Mouse (Mus musculus): ENCODE data around the gene Rxylt1. TPM values are rescaled to one million over a fixed set of nuclear protein-coding genes. Genes with fewer than 3 reads are reported as not detected.

The Rxylt1 gene
- polyA plus RNA-seq, 1 experiment, result 102 TPM

GRCm38 (mm10) chr10:122096462-122096979 lies 650 bp downstream of the Rxylt1 start:
- Histone ChIP-seq H3K27ac (ENCODE audit: insufficient read depth, low read length) (peak overlapping the region; percentile 62), H3K4me1 (ENCODE audit: control insufficient read depth, insufficient read depth, low read length) (peaks cover 4% of the 10 kb centered on the region; the same call in 1 of the 2 replicates), H3K4me3 (ENCODE audit: insufficient read depth, low read length) (peak overlapping the region; percentile 83)
- TF ChIP-seq POLR2A (IDR thresholded peaks at IDR 0.05; ENCODE audit: low read depth, low read length), result peak; percentile 32; the same call in 1 of the 2 replicates
- no peak for TF ChIP-seq CTCF (IDR thresholded peaks at IDR 0.05; ENCODE audit: borderline replicate concordance, insufficient read depth, low read length)

- Histone ChIP-seq H3K27ac (ENCODE audit: insufficient read depth, low read length) (no peak overlapping the region), H3K4me3 (ENCODE audit: insufficient read depth, low read length) (no peak overlapping the region), H3K4me1 (ENCODE audit: control insufficient read depth, insufficient read depth, low read length) (peaks cover 4% of the 10 kb centered on the region; the same call in 1 of the 2 replicates)
- TF ChIP-seq CTCF (IDR thresholded peaks at IDR 0.05; ENCODE audit: borderline replicate concordance, insufficient read depth, low read length) (no peak), POLR2A (IDR thresholded peaks at IDR 0.05; ENCODE audit: low read depth, low read length) (no peak)
Observed at GRCm38 (mm10) chr10:122090472-122090871, 6.7 kb downstream of the Rxylt1 start.

GRCm38 (mm10) chr10:122081352-122081751 lies 15.8 kb downstream of the Rxylt1 start:
- no peak overlapping the region for H3K27ac ChIP-seq (ENCODE audit: insufficient read depth, low read length)
- TF ChIP-seq POLR2A (IDR thresholded peaks at IDR 0.05; ENCODE audit: low read depth, low read length) (no peak), CTCF (IDR thresholded peaks at IDR 0.05; ENCODE audit: borderline replicate concordance, insufficient read depth, low read length) (no peak)
- no peaks in the 10 kb centered on the region for H3K4me1 ChIP-seq (ENCODE audit: control insufficient read depth, insufficient read depth, low read length)
- no peak overlapping the region for H3K4me3 ChIP-seq (ENCODE audit: insufficient read depth, low read length)

- Histone ChIP-seq H3K4me1 (ENCODE audit: control insufficient read depth, insufficient read depth, low read length) (no peaks in the 10 kb centered on the region), H3K4me3 (ENCODE audit: insufficient read depth, low read length) (no peak overlapping the region), H3K27ac (ENCODE audit: insufficient read depth, low read length) (no peak overlapping the region)
- no peak for TF ChIP-seq POLR2A (IDR thresholded peaks at IDR 0.05; ENCODE audit: low read depth, low read length)
- TF ChIP-seq CTCF (IDR thresholded peaks at IDR 0.05; ENCODE audit: borderline replicate concordance, insufficient read depth, low read length), result no peak
Observed at GRCm38 (mm10) chr10:122069153-122069552, 28.0 kb downstream of the Rxylt1 start.

GRCm38 (mm10) chr10:122055826-122056225 lies 41.3 kb downstream of the Rxylt1 start:
- no peaks in the 10 kb centered on the region for H3K4me1 ChIP-seq (ENCODE audit: control insufficient read depth, insufficient read depth, low read length)
- TF ChIP-seq POLR2A (IDR thresholded peaks at IDR 0.05; ENCODE audit: low read depth, low read length) (no peak), CTCF (IDR thresholded peaks at IDR 0.05; ENCODE audit: borderline replicate concordance, insufficient read depth, low read length) (no peak)

GRCm38 (mm10) chr10:122054535-122054934 lies 42.6 kb downstream of the Rxylt1 start:
- no peaks in the 10 kb centered on the region for H3K4me1 ChIP-seq (ENCODE audit: control insufficient read depth, insufficient read depth, low read length)
- H3K4me3 ChIP-seq (ENCODE audit: insufficient read depth, low read length), result no peak overlapping the region
- no peak overlapping the region for H3K27ac ChIP-seq (ENCODE audit: insufficient read depth, low read length)
- TF ChIP-seq POLR2A (IDR thresholded peaks at IDR 0.05; ENCODE audit: low read depth, low read length) (no peak), CTCF (IDR thresholded peaks at IDR 0.05; ENCODE audit: borderline replicate concordance, insufficient read depth, low read length) (peak; percentile 32; the same call in 1 of the 2 replicates)

More at GRCm38 (mm10) chr10:122055826-122056225, 41.3 kb downstream of the Rxylt1 start:
- Histone ChIP-seq H3K4me3 (ENCODE audit: insufficient read depth, low read length) (no peak overlapping the region), H3K27ac (ENCODE audit: insufficient read depth, low read length) (no peak overlapping the region)

GRCm38 (mm10) chr10:122051831-122052230 lies 45.3 kb downstream of the Rxylt1 start:
- Histone ChIP-seq H3K27ac (ENCODE audit: insufficient read depth, low read length) (no peak overlapping the region), H3K4me1 (ENCODE audit: control insufficient read depth, insufficient read depth, low read length) (no peaks in the 10 kb centered on the region), H3K4me3 (ENCODE audit: insufficient read depth, low read length) (no peak overlapping the region)
- TF ChIP-seq POLR2A (IDR thresholded peaks at IDR 0.05; ENCODE audit: low read depth, low read length), result no peak
- TF ChIP-seq CTCF (IDR thresholded peaks at IDR 0.05; ENCODE audit: borderline replicate concordance, insufficient read depth, low read length), result peak; percentile 100

GRCm38 (mm10) chr10:122047727-122048365 lies 49.3 kb downstream of the Rxylt1 start:
- Histone ChIP-seq H3K4me3 (ENCODE audit: insufficient read depth, low read length) (peak overlapping the region; percentile 87; the same call in 1 of the 2 replicates), H3K27ac (ENCODE audit: insufficient read depth, low read length) (no peak overlapping the region), H3K4me1 (ENCODE audit: control insufficient read depth, insufficient read depth, low read length) (no peaks in the 10 kb centered on the region)
- TF ChIP-seq CTCF (IDR thresholded peaks at IDR 0.05; ENCODE audit: borderline replicate concordance, insufficient read depth, low read length) (peak; percentile 46), POLR2A (IDR thresholded peaks at IDR 0.05; ENCODE audit: low read depth, low read length) (0 out of 2 replicates have a peak, but pooled peaks have one; percentile 5)

- no peak for TF ChIP-seq CTCF (IDR thresholded peaks at IDR 0.05; ENCODE audit: borderline replicate concordance, insufficient read depth, low read length)
- TF ChIP-seq POLR2A (IDR thresholded peaks at IDR 0.05; ENCODE audit: low read depth, low read length), result peak; percentile 39; the same call in 1 of the 2 replicates
- H3K4me1 ChIP-seq (ENCODE audit: control insufficient read depth, insufficient read depth, low read length), result no peaks in the 10 kb centered on the region
- H3K4me3 ChIP-seq (ENCODE audit: insufficient read depth, low read length), result peak within 1 kb of the TSS; percentile 87
Observed at GRCm38 (mm10) chr10:122046904-122047726, 50.1 kb downstream of the Rxylt1 start, which contains the start of gene Srgap1. Srgap1 (minus strand) TSS chr10:122047315.

More at GRCm38 (mm10) chr10:122046904-122047726, 50.1 kb downstream of the Rxylt1 start, which contains the start of gene Srgap1:
- H3K27ac ChIP-seq (ENCODE audit: insufficient read depth, low read length), result no peak within 1 kb of the TSS

Data from embryonic fibroblast, embryonic 13.5 days (primary cell).